Mouse (Mus musculus) T-helper 17 cell (primary cell): ENCODE measurements around the gene Snap23.
"Not testable (repeated sequence)": the region's sequence is repeated elsewhere in the genome, so short reads cannot be mapped to it uniquely, and the experiment has no call there.

Experiments used
- in situ Hi-C, 2 experiments: fragments of 300-600 bp; cut with MboI, MseI; formaldehyde crosslinking; loops; 1 replicate in 1 of 2; 2 replicates in 1 of 2; pipeline ENCODE4 v1.15.1; 2025; ENCODE audit warnings: high pct_unique_total_duplicates in 2 of 2

Snap23 gene

DNA sequence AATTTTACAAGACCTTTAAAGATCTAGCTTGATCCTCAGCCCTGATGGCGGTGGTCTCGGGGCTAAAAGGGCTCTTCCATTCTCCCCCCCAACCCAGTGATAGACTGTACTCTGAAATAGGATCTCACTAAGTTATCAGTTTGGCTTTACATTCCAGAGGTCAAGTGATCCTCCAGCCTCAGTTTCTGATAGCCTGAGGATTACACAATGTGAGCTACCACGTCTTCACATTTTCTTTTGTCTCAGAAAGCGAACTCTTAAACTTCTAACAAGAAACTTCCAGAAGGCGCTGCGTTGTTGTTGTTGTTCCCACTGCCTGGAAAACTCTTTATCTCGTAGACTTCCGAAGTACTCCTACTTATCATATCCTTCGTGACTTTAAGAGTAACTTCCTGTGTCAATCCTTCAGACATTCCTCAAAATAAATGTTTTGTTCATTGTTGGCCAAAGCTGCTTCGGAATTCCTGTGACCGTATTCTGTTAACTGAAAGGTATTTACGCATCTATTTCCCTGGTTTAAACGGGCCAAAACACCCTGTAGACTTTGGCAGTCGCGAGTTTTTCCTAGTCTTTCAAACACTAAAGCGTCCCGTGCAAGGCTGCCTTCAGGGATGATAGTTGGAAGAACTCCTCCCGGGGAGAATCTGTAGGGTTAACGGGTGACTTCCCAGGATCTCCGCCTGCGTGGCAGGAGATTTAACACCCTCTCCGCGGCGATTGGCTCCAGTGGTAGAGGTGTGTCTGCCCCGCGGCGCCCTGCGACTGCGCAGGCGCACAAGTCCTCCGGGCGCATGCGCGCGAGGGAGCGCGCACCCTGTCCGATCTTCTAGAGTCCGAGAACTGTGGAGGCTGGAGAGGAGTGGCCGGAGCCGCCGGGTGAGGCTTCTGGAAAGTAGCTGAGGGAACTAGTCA lies at the start of gene Snap23:
Snap23 (plus strand) TSS at position 786 of the 912 bp plus-strand sequence.
- in situ Hi-C loops, result no loop called here

DNA sequence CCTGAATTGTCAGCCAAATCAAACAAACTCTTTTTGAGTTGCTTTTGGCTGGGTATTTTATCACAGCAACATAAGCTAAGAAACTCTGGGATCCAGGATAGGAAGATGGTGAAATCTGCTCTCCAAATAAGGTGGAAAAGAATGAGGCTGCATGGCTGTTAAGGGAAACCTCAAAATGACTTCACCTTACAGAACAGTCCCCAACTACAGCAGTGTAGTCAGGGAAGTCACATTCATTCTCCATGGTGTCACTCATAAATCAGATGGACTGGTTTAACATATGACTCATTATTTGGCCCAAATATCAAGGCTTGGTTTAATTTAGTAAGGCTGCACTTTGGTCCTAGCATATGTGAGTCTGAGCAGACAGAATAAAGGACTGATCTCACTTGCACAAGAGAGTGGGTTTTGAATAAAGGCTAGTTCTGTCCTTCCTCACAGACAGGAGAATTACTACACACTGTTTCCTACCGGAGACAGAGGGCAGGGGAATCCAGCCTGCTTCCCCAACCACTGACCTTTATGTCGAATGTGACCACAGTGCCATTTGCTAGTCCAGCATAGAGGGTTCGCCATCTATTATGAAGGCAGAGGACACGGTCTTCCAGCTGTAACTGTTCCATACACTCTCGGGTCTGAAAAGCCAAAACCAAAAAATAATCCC lies 48.8 kb upstream of the Snap23 start:
- in situ Hi-C loops, result no loop called here

DNA sequence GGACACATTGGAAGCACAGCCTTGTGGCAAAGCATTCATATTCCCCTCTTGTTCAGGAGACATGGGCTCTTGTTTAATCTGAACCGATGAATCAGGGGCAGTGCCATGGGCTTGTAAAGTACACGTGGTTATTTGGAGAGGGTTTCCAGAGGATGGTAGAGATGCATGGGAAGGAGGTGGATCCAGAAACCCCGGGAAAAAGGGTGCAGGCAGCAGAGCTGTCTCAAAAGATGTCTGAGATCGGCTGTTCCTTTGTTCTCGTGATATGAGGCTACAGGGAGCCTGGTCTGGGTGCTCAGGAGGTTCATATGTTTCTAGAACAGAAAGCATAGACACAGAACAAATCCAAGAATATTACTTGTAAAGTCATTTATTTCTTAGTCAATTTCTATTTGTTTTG lies 40.7 kb upstream of the Snap23 start:
- in situ Hi-C loops, result loop anchor here in 1 of 2 experiments (10.0 kb wide), 1 partner anchor 582 kb away; no protein-coding TSS in a partner anchor

DNA sequence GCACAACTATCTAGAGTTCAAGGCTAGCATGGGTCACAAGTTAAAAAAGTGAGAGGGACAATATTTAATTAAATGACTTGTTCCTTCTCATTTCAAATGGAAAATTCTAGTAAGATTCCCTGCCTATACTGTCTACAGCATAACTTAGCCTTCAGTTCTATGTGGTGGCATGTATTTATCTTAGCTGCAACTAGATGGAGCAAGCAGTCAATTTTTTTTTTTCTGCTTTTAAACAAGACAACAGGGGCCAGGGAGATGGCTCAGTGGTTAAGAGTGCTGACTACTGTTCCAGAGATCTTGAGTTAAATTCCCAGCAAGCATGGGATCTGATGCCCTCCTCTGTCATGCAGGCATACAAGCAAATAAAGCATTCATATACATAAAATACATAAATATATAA lies 37.9 kb upstream of the Snap23 start:
- in situ Hi-C loops, result loop anchor here in 1 of 2 experiments (10.0 kb wide), 1 partner anchor 585 kb away; no protein-coding TSS in a partner anchor

DNA sequence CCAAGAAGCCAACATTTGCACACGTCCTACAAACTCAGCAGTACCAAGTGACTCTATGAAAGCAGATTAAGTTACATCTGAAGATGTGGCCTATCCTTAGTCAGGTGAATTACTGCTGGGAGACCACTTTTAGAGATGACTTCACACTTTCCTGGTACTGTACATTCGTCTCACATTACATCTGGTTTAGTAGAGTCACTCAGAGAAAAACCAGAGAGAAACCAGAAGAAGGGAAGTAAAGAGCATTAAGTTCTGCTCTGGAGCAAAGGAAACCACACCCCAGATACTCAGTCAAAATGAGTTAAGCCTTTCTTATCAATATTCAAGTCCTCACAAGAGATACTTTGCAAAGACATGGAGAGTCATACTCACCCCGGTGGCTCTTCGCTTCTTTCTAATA lies 36.2 kb upstream of the Snap23 start:
- in situ Hi-C loops, result no loop called here

DNA sequence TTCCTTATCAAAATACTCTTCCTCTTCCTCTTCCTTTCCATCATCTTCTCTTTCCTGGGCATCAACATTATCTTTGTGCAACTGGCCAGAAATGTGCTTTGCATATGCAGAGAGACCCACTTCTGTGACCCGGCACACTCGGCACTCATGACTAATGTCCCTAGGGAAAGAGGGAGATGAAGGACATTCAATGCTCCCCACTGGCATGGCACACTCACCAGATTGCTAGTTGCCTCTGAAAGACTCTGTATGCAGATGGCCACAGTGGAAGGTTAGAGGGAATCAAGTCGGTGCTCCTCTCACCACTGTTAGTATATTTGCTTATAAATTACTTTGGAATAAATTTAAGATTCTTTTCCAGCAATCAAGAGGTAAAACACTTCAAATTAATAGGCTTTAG lies 28.1 kb upstream of the Snap23 start:
- in situ Hi-C loops, result no loop called here

DNA sequence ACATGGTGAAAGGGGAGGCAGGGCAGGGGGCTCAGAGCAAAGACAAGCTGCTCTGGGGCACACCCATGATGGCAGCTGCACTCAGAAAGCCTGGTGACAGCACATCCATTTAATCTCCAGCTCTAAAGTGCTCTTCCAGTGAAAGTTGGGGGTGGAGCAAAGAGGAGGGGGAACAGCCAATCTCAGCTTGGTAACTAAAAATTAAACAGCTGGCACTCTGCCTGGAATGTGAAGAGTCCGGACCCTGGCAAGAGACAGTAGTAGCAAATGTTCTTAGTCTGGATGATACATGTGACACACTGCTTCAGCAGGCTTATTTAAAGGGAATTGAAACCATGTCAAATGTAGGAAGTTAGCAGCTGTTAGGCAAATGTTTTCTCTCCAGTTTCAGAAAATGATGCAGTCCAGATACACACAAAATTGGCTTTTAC lies 27.7 kb upstream of the Snap23 start:
- in situ Hi-C loops, result no loop called here

DNA sequence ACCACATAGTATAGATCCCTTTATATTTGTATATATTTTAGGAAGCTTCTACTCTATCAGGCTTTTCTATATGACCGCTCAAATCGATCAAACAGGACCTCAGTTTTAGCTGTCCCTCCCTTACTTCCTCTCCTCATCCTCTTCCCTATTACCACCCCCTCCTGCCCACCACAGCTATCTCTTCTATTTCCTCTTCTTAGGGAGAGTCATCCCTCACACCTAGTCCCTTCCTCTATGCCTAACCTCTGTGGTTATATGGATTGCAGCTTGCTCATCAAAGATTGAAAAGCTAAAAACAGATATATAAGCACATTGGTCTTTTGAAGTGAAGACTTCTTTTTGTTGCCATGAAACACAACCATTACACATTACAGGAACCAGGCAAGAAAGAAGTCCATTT lies 22.7 kb upstream of the Snap23 start:
- in situ Hi-C loops, result no loop called here

DNA sequence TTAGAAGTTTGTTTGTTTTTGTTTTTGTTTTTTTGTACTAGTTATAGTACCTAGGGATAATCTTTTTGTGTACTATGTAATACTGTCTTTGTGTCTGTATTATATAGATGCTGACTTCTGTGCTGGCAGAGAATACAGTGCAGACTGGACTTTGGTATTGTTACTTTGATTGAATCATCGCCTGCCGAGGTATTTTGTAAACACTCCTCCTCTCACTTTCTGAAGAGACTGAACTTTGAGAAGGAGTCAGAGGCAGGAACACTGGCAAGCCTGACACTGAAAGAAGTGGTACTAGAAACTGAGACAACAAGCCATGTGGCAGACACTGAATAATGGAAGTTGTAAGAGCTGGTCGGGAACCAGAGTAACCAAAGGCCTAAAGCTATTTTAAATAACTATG lies 10.6 kb upstream of the Snap23 start:
- in situ Hi-C loops, result no loop called here

DNA sequence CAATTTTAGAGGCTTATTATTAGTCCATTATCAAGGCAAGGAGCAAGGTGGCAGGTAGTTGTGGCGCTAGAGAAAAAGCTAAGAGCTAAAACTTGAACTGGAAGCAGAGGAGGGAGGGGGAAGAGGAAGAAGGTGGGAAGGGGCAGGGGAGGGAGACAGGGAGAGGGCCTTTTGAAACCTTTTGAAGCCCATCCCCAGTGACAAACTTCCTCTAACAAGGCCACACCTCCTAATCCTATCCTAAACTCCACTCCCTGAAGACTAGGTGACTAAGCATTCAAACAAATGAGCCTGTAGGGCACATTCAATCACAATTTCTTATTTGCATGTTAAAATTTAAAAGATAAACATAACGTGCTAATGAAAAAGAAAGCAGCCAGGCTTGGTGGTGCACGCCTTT lies 8.7 kb upstream of the Snap23 start:
- in situ Hi-C loops, result no loop called here

DNA sequence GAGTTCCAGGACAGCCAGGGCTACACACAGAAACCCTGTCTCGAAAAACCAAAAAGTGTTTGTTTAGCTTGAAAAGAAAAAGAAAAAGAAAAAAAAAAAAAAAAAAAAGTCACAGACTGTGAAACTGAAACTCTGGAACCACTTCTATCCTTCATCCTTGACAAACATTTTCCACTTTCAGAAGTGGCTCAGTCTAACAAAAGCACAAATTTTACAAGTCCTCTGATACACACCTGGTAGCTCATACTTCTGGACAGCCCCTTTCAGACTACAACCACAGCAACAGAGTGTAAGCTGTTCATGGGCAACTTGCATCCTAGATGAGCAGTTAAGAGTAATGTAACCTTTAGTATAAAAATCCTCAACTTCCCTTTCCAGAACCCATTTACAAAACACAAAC lies 5.9 kb upstream of the Snap23 start:
- in situ Hi-C loops, result no loop called here

DNA sequence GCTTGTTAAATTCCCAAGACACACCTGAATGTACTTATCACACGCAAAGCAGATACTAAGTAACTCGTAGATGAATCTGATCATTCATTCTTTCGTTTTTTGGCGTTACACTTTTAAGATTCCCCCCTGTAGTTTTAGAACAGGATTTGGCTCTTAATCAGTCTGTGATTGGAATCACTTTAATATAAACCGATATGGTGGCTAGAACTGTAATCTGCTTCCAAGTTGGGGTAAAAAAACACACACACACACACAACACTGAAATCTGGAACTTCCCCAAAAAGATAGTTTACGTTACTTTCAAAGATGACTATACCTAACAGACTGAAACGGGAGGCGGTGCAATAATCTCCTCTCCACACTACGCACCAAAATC lies 4.6 kb upstream of the Snap23 start:
- in situ Hi-C loops, result no loop called here

DNA sequence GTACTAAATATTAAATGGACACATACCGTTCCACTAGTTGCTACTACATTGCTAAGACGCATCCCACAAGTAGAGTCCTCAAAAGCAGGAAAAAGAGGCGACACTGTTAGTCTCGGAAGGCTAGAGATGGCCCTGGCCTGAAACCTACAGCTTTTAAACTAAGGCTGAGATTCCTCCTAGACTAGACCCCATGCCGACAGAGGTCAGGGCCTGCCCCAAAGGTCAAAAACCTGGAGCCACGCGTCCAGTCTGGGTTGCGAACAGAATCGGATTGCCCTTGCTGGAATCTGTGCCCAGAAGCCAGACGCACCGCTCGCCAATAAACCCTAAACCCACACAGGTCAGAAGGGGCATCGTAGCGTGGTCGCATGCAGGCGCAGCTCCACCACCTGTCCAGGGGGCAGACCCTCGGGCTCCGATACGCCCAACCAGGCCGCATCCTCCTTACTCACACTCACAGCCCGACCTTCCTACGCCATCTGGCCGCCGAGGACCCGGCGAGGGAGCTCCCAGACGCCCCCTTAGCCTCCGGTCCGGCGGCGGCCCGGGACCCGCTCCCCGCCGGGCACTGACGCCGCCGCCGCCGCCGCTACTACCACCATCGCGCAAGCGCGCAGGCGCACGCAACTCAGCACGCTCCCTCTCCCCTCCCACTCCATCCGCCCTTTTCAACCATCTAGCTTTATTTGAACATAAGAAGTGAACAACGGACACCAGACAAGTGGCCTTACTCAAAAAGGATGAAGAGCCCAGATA lies 4.1 kb upstream of the Snap23 start, which contains the start of gene Zfp106:
Zfp106 (minus strand) TSS at position 609 of the 756 bp plus-strand sequence.
- in situ Hi-C loops, result no loop called here

DNA sequence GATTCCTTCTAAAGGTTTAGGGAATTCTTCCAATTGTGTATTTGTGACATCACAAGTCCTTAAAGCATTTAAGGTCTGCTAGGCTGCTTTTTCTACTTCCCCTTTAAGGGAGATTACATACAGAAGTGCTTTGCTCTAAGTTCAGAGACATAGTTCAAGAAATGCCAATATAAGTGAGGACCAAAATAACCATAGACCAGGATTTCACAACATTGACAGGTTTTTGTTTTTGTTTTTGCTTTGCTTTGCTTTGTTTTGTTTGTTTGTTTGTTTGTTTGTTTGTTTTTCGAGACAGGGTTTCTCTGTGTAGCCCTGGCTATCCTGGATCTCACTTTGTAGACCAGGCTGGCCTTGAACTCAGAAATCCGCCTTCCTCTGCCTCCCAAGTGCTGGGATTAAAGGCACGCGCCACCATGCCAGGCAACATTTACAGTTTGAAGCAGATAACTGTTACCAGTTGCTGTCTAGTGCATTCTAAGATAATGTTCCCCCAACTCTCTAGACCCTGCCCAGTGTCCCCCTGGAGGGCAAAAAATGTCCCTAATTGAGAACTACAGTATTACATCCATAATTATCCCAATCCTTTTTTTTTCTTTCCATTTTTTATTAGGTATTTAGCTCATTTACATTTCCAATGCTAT lies 2.8 kb upstream of the Snap23 start:
- in situ Hi-C loops, result not testable (repeated sequence)

DNA sequence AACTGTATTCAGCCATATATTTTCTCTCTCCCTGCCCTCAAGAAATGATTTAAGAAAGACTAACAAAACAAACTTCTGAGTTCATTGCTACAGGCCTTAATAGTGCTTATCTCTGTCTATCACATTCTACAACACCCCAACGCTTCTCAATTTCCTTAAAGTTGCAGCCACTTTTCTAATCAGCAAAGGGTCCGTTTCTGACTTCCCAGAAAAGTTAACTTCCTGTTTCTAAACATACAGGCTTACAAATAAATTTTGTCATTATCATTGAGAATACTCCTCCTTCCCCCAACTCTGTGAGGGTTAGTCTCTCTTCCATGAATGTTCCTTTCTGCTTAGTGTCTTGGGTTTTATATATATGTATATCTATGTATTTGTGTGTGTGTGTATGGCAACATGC lies 2.1 kb upstream of the Snap23 start:
- in situ Hi-C loops, result no loop called here

DNA sequence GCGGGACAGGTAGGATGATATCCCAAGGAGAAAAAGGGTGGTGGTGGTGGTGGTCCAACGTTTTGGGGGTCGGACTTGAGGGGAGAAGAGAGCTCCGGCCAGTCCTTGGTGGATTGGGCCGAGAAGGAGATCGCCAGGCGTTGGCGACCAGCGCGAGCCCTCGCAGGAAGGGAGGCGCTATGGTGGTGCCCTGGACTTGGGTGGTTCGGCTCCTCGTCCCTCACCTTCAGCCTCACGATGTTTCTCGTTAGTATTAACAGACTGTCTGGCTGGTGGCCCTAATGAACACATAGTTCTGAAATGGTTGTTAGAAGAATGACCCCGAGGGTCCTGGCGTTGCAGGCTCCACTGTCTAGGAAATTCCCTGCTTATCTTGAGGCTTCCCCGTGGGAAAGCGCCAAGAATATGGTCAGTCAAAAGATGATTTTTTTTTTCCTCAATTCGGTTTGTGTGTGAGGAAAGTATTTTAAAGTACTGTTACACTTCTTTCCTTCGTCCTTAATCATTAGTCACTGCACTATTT lies 388 bp downstream of the Snap23 start:
- in situ Hi-C loops, result no loop called here

DNA sequence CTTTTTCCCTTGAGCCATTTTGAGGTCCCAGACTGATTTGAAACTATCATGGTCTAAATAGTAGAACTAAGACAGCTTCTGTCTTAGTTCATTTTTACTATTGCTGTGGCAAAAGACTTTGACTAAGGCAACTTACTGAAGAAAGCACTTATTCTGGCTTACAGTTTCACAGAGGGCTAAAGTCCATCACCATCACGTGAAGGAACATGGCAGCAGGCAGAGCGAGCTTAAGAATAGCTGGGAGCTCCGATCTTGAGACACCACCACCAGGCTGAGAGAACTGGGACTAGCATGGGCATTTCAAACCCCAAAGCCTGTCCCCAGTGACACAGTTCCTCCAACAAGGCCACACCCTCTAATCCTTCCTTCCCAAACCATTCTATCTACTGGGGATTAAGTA lies 3.6 kb downstream of the Snap23 start:
- in situ Hi-C loops, result no loop called here

DNA sequence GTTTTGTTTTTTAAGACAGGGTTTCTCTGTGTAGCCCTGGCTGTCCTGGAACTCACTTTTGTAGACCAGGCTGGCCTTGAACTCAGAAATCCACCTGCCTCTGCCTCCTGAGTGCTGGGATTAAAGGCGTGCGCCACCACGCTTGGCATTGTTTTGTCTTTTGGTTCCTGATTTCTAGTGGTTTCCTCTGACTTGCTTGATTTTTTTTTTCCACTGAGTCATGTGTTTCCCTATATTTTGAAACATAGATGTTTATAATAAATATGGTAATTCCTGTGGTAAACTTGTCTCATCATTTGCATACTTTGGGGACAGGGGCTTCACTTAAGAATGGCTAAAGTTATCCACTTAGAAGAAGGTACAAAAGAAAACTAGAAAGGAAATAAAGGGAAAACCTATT lies 4.7 kb downstream of the Snap23 start:
- in situ Hi-C loops, result not testable (repeated sequence)

DNA sequence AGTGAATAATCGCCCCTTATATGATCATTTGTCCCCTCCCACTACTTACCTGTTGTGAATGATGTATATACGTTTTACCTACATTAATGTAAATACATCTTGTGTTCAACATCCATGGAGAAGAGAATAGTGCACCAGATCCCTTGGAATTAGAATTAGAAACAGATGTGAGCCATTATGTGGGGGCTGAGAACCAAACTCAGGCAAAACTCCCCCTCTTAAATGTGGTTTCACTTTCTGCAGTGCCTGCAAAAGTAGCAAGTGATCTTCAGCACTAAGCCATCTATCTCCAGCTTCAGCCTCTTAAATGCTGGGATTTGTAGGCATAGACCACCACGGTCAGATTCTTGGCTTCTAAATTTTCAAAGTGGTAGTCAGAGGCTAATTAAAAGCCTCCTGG lies 7.7 kb downstream of the Snap23 start:
- in situ Hi-C loops, result no loop called here

DNA sequence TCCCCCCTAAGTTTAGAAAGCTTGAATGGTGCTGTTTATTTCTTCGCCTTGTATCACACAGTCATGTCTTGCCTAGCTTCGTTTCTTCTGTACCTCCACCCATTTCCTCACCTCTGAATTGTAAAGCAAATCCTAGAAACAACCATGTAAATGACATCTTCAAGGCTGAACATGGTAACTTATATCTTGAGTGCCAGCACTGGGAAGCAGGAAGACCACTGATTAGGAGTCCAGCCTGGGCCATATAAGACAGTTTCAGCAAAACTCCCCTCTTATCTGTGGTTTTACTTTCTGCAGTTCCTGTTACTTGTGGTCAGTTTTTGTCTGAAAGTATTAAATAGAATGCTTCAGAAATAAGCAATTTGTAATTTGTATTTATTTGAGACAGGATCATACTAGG lies 8.5 kb downstream of the Snap23 start:
- in situ Hi-C loops, result no loop called here

DNA sequence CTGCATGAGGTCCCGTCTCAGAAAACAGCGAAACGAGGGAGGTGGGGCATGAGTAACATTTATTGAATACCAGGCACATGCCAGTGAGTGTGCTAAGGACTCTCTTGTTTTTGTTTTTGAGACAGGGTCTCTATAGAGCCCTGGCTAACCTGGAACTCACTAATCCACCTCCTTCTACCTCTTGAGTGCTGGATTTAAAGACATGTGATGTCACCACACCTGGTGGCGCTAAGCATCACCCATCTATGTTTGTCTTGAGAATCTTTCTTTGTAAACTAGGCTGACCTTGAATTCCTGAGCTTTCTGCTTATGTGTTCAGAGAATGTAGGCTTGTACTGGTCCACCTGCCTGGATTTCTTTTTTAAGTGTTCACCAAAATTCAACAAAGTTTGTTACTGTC lies 10.3 kb downstream of the Snap23 start:
- in situ Hi-C loops, result no loop called here
